Mouse (Mus musculus): ENCODE results near the gene Il6st. TPM values are rescaled to one million over a fixed set of nuclear protein-coding genes. Genes with fewer than 3 reads are reported as not detected.

Gene Il6st
- polyA plus RNA-seq, 1 experiment from 2014 or later: 20.2 TPM

GRCm38 (mm10) chr13:112511261-112511660, 47.4 kb downstream of the Il6st start:
- no peak for DNase-seq (ENCODE audit: low spot score)
- H3K36me3 ChIP-seq (ENCODE audit: control insufficient read depth, insufficient read depth, low read length): no peaks in the 10 kb centered on the region
- no peak overlapping the region for H3K4me3 ChIP-seq (ENCODE audit: low read depth, low read length)
- no peak overlapping the region for H3K27ac ChIP-seq (replicated peaks; ENCODE audit: low read depth, low read length)
- no peaks in the 10 kb centered on the region for H3K27me3 ChIP-seq (ENCODE audit: control insufficient read depth, insufficient read depth, low read length)
- H3K4me2 ChIP-seq (ENCODE audit: low read depth, severe bottlenecking): no peak overlapping the region
- H3K4me1 ChIP-seq (ENCODE audit: control insufficient read depth, insufficient read depth, low read length): no peaks in the 10 kb centered on the region
- ATAC-seq (ENCODE audit: insufficient number of reproducible peaks, low FRiP score, low TSS enrichment, low read depth): no peak
- no peak overlapping the region for H3K9ac ChIP-seq (ENCODE audit: low read length)
- H3K9me3 ChIP-seq (ENCODE audit: control insufficient read depth, low read length): no peaks in the 10 kb centered on the region
- 90% methylated on average over 11 of the region's 11 CpGs for WGBS

- 92% methylated on average over 7 of the region's 7 CpGs for WGBS
- no peak overlapping the region for H3K4me2 ChIP-seq (ENCODE audit: low read depth, severe bottlenecking)
- no peaks in the 10 kb centered on the region for H3K27me3 ChIP-seq (ENCODE audit: control insufficient read depth, insufficient read depth, low read length)
- H3K4me1 ChIP-seq (ENCODE audit: control insufficient read depth, insufficient read depth, low read length): no peaks in the 10 kb centered on the region
- no peak for ATAC-seq (ENCODE audit: insufficient number of reproducible peaks, low FRiP score, low TSS enrichment, low read depth)
- no peaks in the 10 kb centered on the region for H3K9me3 ChIP-seq (ENCODE audit: control insufficient read depth, low read length)
- H3K4me3 ChIP-seq (ENCODE audit: low read depth, low read length): no peak overlapping the region
- H3K27ac ChIP-seq (replicated peaks; ENCODE audit: low read depth, low read length): no peak overlapping the region
- H3K9ac ChIP-seq (ENCODE audit: low read length): no peak overlapping the region
- DNase-seq (ENCODE audit: low spot score): no peak
- H3K36me3 ChIP-seq (ENCODE audit: control insufficient read depth, insufficient read depth, low read length): no peaks in the 10 kb centered on the region
These were observed 47.9 kb downstream of the Il6st start for GRCm38 (mm10) chr13:112511810-112512209.

- DNase-seq (ENCODE audit: low spot score) (no peak), ATAC-seq (ENCODE audit: insufficient number of reproducible peaks, low FRiP score, low TSS enrichment, low read depth) (no peak)
- 86% methylated on average over 5 of the region's 5 CpGs for WGBS
These were observed 49.0 kb downstream of the Il6st start for GRCm38 (mm10) chr13:112512824-112513223.

DNA sequence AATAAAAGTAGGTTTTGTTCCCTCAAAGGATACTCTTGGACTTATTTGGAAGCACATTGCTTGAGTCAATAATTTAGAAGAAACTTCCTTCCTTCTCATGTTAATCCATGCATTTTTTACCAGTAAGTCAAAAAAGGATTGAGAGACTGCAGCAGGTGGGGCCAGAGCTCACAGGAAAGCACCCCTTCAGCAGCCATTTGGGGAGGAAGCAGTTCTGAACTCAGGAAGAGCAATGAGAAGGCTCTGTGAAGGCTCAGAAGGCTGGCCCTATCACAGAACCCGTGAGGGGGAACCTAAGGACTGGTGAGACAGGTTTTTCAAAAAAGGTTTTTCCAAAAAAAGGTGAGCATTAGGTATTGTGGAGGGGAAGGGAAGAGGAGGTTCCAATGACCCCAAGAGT, 50.7 kb downstream of the Il6st start:
- WGBS: 53% methylated on average over 1 of the region's 1 CpGs
- no peak overlapping the region for H3K4me3 ChIP-seq (ENCODE audit: low read depth, low read length)
- ATAC-seq (ENCODE audit: insufficient number of reproducible peaks, low FRiP score, low TSS enrichment, low read depth) (no peak), DNase-seq (ENCODE audit: low spot score) (no peak)
- no peaks in the 10 kb centered on the region for H3K9me3 ChIP-seq (ENCODE audit: control insufficient read depth, low read length)
- no peaks in the 10 kb centered on the region for H3K4me1 ChIP-seq (ENCODE audit: control insufficient read depth, insufficient read depth, low read length)
- no peak overlapping the region for H3K9ac ChIP-seq (ENCODE audit: low read length)
- no peak overlapping the region for H3K4me2 ChIP-seq (ENCODE audit: low read depth, severe bottlenecking)
- H3K36me3 ChIP-seq (ENCODE audit: control insufficient read depth, insufficient read depth, low read length): no peaks in the 10 kb centered on the region
- H3K27me3 ChIP-seq (ENCODE audit: control insufficient read depth, insufficient read depth, low read length): no peaks in the 10 kb centered on the region
- H3K27ac ChIP-seq (replicated peaks; ENCODE audit: low read depth, low read length): no peak overlapping the region

More at GRCm38 (mm10) chr13:112512824-112513223, 49.0 kb downstream of the Il6st start:
- Histone ChIP-seq H3K4me3 (ENCODE audit: low read depth, low read length) (no peak overlapping the region), H3K27ac (replicated peaks; ENCODE audit: low read depth, low read length) (no peak overlapping the region), H3K4me2 (ENCODE audit: low read depth, severe bottlenecking) (no peak overlapping the region), H3K36me3 (ENCODE audit: control insufficient read depth, insufficient read depth, low read length) (no peaks in the 10 kb centered on the region), H3K27me3 (ENCODE audit: control insufficient read depth, insufficient read depth, low read length) (no peaks in the 10 kb centered on the region), H3K9me3 (ENCODE audit: control insufficient read depth, low read length) (no peaks in the 10 kb centered on the region), H3K4me1 (ENCODE audit: control insufficient read depth, insufficient read depth, low read length) (no peaks in the 10 kb centered on the region), H3K9ac (ENCODE audit: low read length) (no peak overlapping the region)

- H3K4me3 ChIP-seq (ENCODE audit: low read depth, low read length): no peak overlapping the region
- no peak for DNase-seq (ENCODE audit: low spot score)
- no peak for ATAC-seq (ENCODE audit: insufficient number of reproducible peaks, low FRiP score, low TSS enrichment, low read depth)
- no peak overlapping the region for H3K27ac ChIP-seq (replicated peaks; ENCODE audit: low read depth, low read length)
- 64% methylated on average over 6 of the region's 6 CpGs for WGBS
- H3K9ac ChIP-seq (ENCODE audit: low read length): no peak overlapping the region
- H3K4me2 ChIP-seq (ENCODE audit: low read depth, severe bottlenecking): no peak overlapping the region
- no peaks in the 10 kb centered on the region for H3K9me3 ChIP-seq (ENCODE audit: control insufficient read depth, low read length)
- H3K36me3 ChIP-seq (ENCODE audit: control insufficient read depth, insufficient read depth, low read length): no peaks in the 10 kb centered on the region
- H3K27me3 ChIP-seq (ENCODE audit: control insufficient read depth, insufficient read depth, low read length): no peaks in the 10 kb centered on the region
- no peaks in the 10 kb centered on the region for H3K4me1 ChIP-seq (ENCODE audit: control insufficient read depth, insufficient read depth, low read length)
These were observed 58.4 kb downstream of the Il6st start for GRCm38 (mm10) chr13:112522261-112522660.

DNA sequence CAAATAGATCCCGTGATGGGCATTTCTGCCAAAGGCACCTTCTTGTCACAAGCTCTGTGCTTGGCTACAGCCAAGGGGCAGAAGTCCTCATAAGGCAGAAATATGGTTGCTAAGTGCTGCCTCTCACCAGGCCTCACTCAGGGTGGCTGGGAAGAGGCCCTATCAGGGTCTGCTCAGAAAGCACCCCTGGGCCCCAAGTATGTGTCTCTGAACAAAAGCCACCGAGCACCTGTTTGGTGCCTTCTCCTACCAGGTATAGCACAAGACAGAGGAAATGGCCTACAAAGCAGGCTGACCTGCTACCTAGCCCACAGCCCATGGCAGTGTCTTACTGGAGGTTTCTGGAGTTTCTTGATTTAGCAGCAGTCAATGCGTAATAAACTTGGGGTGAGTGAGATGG, 59.0 kb downstream of the Il6st start:
- no peak for DNase-seq (ENCODE audit: low spot score)
- no peaks in the 10 kb centered on the region for H3K36me3 ChIP-seq (ENCODE audit: control insufficient read depth, insufficient read depth, low read length)
- H3K27me3 ChIP-seq (ENCODE audit: control insufficient read depth, insufficient read depth, low read length): no peaks in the 10 kb centered on the region
- no peak overlapping the region for H3K27ac ChIP-seq (replicated peaks; ENCODE audit: low read depth, low read length)
- WGBS: 89% methylated on average over 3 of the region's 3 CpGs
- ATAC-seq (ENCODE audit: insufficient number of reproducible peaks, low FRiP score, low TSS enrichment, low read depth): no peak
- no peaks in the 10 kb centered on the region for H3K9me3 ChIP-seq (ENCODE audit: control insufficient read depth, low read length)
- no peak overlapping the region for H3K4me3 ChIP-seq (ENCODE audit: low read depth, low read length)
- H3K9ac ChIP-seq (ENCODE audit: low read length): no peak overlapping the region
- no peaks in the 10 kb centered on the region for H3K4me1 ChIP-seq (ENCODE audit: control insufficient read depth, insufficient read depth, low read length)
- no peak overlapping the region for H3K4me2 ChIP-seq (ENCODE audit: low read depth, severe bottlenecking)

DNA sequence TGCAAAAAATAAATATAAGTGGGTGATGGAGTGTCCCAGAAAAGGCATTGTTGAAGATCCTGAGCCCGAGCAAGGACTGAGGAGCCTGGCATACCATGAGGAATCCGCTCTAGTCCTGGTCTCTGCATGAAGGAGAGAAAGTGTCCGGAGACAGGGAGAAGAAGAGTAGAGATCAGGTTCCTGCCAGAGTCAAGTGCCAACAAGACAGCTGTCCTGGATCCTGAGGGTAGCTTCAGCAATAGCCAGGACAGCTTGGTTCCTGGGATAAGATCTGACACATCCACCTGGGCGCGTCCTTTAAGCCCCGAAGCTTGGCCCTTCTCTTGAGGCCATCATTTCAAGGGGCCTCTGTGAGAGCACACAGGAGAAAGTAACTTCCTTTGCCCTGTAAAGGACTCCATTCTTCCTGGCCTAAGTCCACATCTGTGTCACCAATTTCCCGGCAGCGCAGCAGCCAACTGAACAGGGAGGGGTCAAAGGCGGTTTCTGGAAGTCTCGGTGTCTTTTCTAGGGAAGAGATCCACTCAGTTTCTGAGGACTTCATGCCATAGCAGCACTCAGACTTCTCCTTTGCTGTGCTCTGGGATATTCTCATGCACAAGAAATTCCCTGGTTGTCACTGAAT, 59.6 kb downstream of the Il6st start:
- Histone ChIP-seq H3K4me1 (ENCODE audit: control insufficient read depth, insufficient read depth, low read length) (no peaks in the 10 kb centered on the region), H3K27ac (replicated peaks; ENCODE audit: low read depth, low read length) (no peak overlapping the region), H3K9me3 (ENCODE audit: control insufficient read depth, low read length) (no peaks in the 10 kb centered on the region), H3K36me3 (ENCODE audit: control insufficient read depth, insufficient read depth, low read length) (no peaks in the 10 kb centered on the region), H3K27me3 (ENCODE audit: control insufficient read depth, insufficient read depth, low read length) (no peaks in the 10 kb centered on the region), H3K4me3 (ENCODE audit: low read depth, low read length) (no peak overlapping the region), H3K9ac (ENCODE audit: low read length) (no peak overlapping the region), H3K4me2 (ENCODE audit: low read depth, severe bottlenecking) (no peak overlapping the region)
- ATAC-seq (ENCODE audit: insufficient number of reproducible peaks, low FRiP score, low TSS enrichment, low read depth): no peak
- 94% methylated on average over 10 of the region's 10 CpGs for WGBS
- no peak for DNase-seq (ENCODE audit: low spot score)

GRCm38 (mm10) chr13:112527186-112527585, 63.3 kb downstream of the Il6st start:
- DNase-seq (ENCODE audit: low spot score): no peak
- ATAC-seq (ENCODE audit: insufficient number of reproducible peaks, low FRiP score, low TSS enrichment, low read depth): no peak
- H3K9me3 ChIP-seq (ENCODE audit: control insufficient read depth, low read length): no peaks in the 10 kb centered on the region
- WGBS: 44% methylated on average over 1 of the region's 1 CpGs
- H3K36me3 ChIP-seq (ENCODE audit: control insufficient read depth, insufficient read depth, low read length): no peaks in the 10 kb centered on the region
- H3K27ac ChIP-seq (replicated peaks; ENCODE audit: low read depth, low read length): no peak overlapping the region
- no peaks in the 10 kb centered on the region for H3K27me3 ChIP-seq (ENCODE audit: control insufficient read depth, insufficient read depth, low read length)
- no peak overlapping the region for H3K4me2 ChIP-seq (ENCODE audit: low read depth, severe bottlenecking)
- H3K4me3 ChIP-seq (ENCODE audit: low read depth, low read length): no peak overlapping the region
- no peak overlapping the region for H3K9ac ChIP-seq (ENCODE audit: low read length)
- no peaks in the 10 kb centered on the region for H3K4me1 ChIP-seq (ENCODE audit: control insufficient read depth, insufficient read depth, low read length)

DNA sequence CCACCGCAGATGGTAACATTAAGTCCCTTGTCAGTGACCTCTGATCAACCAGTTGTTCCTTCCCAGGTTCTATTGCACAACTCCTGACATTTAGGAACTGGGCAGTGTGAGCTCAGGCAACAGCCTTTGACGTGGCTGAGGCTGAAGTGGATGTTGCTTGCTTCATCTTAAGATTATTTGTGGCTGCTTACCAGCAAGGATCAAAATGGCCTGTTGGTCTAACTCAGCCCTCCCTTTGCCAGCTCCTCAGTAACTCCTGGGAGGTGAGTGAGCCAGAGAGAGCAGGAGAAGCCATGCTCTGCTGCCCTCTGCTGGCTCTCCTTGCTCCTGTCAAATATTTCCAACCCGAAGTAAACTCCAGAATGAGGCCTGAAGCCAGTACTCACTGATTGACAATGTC, 66.0 kb downstream of the Il6st start:
- WGBS: 36% methylated on average over 3 of the region's 3 CpGs
- Histone ChIP-seq H3K27me3 (ENCODE audit: control insufficient read depth, insufficient read depth, low read length) (no peaks in the 10 kb centered on the region), H3K4me2 (ENCODE audit: low read depth, severe bottlenecking) (no peak overlapping the region), H3K36me3 (ENCODE audit: control insufficient read depth, insufficient read depth, low read length) (no peaks in the 10 kb centered on the region), H3K4me3 (ENCODE audit: low read depth, low read length) (no peak overlapping the region), H3K9me3 (ENCODE audit: control insufficient read depth, low read length) (no peaks in the 10 kb centered on the region), H3K9ac (ENCODE audit: low read length) (no peak overlapping the region), H3K4me1 (ENCODE audit: control insufficient read depth, insufficient read depth, low read length) (no peaks in the 10 kb centered on the region), H3K27ac (replicated peaks; ENCODE audit: low read depth, low read length) (no peak overlapping the region)
- ATAC-seq (ENCODE audit: insufficient number of reproducible peaks, low FRiP score, low TSS enrichment, low read depth) (peak; percentile 38; the same call in 1 of the 2 replicates), DNase-seq (ENCODE audit: low spot score) (peak; percentile 85)
